Mouse (Mus musculus) bone marrow macrophage, adult 2 months (primary cell): ENCODE results near the gene Hmx1.

ENCODE experiments used
- CTCF ChIP-seq: IDR thresholded peaks from 2 replicates; pipeline ENCODE4 v1.5.1; 2012; ENCODE audit warnings: low read depth, mild to moderate bottlenecking, low read length, moderate library complexity
- POLR2A ChIP-seq: IDR thresholded peaks from 2 replicates; pipeline ENCODE4 v1.6.1; 2012; ENCODE audit warnings: mild to moderate bottlenecking, low read depth, low read length, borderline replicate concordance

GRCm38 (mm10) chr5:35444731-35445130 lies 55.8 kb downstream of the Hmx1 start:
- TF ChIP-seq POLR2A = no peak
- TF ChIP-seq CTCF = no peak
